Mouse (Mus musculus) stomach, postnatal 0 days (tissue): ENCODE data around the gene Gadd45g. TPM values are rescaled to one million over a fixed set of nuclear protein-coding genes. Genes with fewer than 3 reads are reported as not detected.

Source experiments
- ATAC-seq: fragments of 200-750 bp; cut with Nextera tagmentation; 2 replicates; pipeline ENCODE4 v1.8.0; 2017; ENCODE audit not compliant: low FRiP score, low TSS enrichment
- DNase-seq: peaks from one replicate; pipeline ENCODE4 v3.0.0-alpha.2; 2016; ENCODE audit warnings: low spot score
- H3K27ac ChIP-seq: fragments of 300-500 bp; sonication (generic); replicated peaks from 2 replicates; pipeline ENCODE4 v1.5.1; 2014; ENCODE audit warnings: mild to moderate bottlenecking, control low read depth
- H3K27me3 ChIP-seq: fragments of 300-500 bp; sonication (generic); 2 replicates; pipeline ENCODE4 v1.6.1; 2014; ENCODE audit warnings: low read length; ENCODE audit not compliant: control insufficient read depth, insufficient read depth
- H3K36me3 ChIP-seq: fragments of 300-500 bp; sonication (generic); 2 replicates; pipeline ENCODE4 v1.6.1; 2014; ENCODE audit warnings: low read length, mixed read lengths; ENCODE audit not compliant: control insufficient read depth, insufficient read depth
- H3K4me1 ChIP-seq: fragments of 300-500 bp; sonication (generic); replicated peaks from 2 replicates; pipeline ENCODE4 v1.6.1; 2014; ENCODE audit warnings: antibody characterized with exemption; ENCODE audit not compliant: control insufficient read depth, insufficient read depth
- H3K4me2 ChIP-seq: fragments of 300-500 bp; sonication (generic); replicated peaks from 2 replicates; pipeline ENCODE4 v1.6.1; 2014; ENCODE audit warnings: low read depth, mild to moderate bottlenecking, control low read depth, moderate library complexity
- H3K4me3 ChIP-seq: fragments of 300-500 bp; sonication (generic); 2 replicates; pipeline ENCODE4 v1.5.1; 2014; ENCODE audit warnings: low read depth, low read length, control low read depth
- H3K9ac ChIP-seq: fragments of 300-500 bp; sonication (generic); 2 replicates; pipeline ENCODE4 v1.6.1; 2014; ENCODE audit warnings: mild to moderate bottlenecking, low read length, control low read depth, mixed read lengths
- H3K9me3 ChIP-seq: fragments of 300-500 bp; sonication (generic); 2 replicates; pipeline ENCODE4 v1.6.1; 2016; ENCODE audit warnings: low read length; ENCODE audit not compliant: control insufficient read depth
- CTCF ChIP-seq: IDR thresholded peaks from 2 replicates; pipeline ENCODE4 v1.5.1; 2016; ENCODE audit warnings: antibody characterized with exemption, low read depth, mild to moderate bottlenecking, moderate library complexity
- EP300 ChIP-seq: optimal IDR thresholded peaks from 2 replicates; pipeline ENCODE3; 2016; ENCODE audit warnings: antibody characterized with exemption
- WGBS: fragments of 180-500 bp; shearing (Covaris S2); extraction: QIAGEN DNeasy Blood & Tissue Kit; methylation state at CpG from one replicate; pipeline ENCODE4 v1.1.7; 2014; 5-methylcytosine and 5-hydroxymethylcytosine counted together
- polyA plus RNA-seq: library from polyadenylated mRNA; unstranded; fragments of >200 nt; fragmentation: Nextera tagmentation; extraction: Ambion mirVana; gene quantifications from 2 replicates; pipeline ENCODE4 v1.2.1, GENCODE M21; 2015

The Gadd45g gene
- polyA plus RNA-seq, 1 experiment from 2014 or later = 37.1 TPM

DNA sequence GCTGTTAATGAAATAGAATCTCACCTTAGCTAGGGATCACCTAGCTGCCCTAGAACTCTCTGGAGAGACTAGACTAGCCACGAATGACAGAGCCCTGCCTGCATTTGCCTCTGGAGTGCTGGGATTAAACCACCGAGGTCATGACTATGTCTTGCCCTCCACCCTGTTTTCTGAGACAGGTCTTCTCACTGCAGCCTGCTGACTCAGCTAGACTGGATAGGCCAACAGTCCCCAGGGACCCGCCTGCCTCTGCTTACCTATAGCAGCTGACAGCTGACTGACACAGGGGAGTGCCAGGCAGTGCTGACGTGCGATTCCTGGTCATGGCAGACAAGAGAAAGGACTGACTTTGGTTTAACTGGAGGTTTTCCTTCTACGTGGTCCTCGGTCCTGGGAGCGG, 12.7 kb downstream of the Gadd45g start:
- WGBS = 91% methylated on average over 8 of the region's 8 CpGs
- Histone ChIP-seq H3K36me3 (no peaks in the 10 kb centered on the region), H3K4me1 (no peaks in the 10 kb centered on the region), H3K4me2 (no peak overlapping the region), H3K27ac (no peak overlapping the region), H3K4me3 (no peak overlapping the region), H3K9ac (no peak overlapping the region), H3K27me3 (no peaks in the 10 kb centered on the region), H3K9me3 (no peaks in the 10 kb centered on the region)
- TF ChIP-seq CTCF (no peak), EP300 (no peak)
- ATAC-seq = no peak
- no peak for DNase-seq

DNA sequence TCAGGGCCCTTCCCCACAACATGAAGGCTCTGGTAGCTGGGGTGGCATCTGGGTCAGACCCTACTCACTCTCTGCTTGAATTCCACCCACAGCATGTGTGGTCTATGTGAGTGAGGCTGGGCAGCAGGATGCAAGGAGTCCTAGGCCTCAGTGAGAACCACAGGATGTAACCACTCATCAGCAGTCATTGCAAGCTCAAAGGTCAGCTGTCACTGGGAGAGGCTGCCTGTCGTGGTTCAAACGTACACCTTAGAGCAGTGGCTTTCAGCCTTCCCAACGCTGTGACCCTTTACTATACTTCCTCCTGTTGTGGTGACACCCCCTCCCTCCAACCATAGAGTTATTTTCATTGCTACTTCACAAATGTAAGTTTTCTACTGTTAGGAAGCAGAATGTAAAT, 13.3 kb downstream of the Gadd45g start:
- 46% methylated on average over 3 of the region's 3 CpGs for WGBS
- no peaks in the 10 kb centered on the region for H3K36me3 ChIP-seq
- H3K4me1 ChIP-seq = no peaks in the 10 kb centered on the region
- H3K4me3 ChIP-seq = no peak overlapping the region
- no peaks in the 10 kb centered on the region for H3K9me3 ChIP-seq
- ATAC-seq (no peak), DNase-seq (no peak)
- TF ChIP-seq EP300 (no peak), CTCF (no peak)
- no peak overlapping the region for H3K27ac ChIP-seq
- H3K27me3 ChIP-seq = no peaks in the 10 kb centered on the region
- no peak overlapping the region for H3K4me2 ChIP-seq
- H3K9ac ChIP-seq = no peak overlapping the region

DNA sequence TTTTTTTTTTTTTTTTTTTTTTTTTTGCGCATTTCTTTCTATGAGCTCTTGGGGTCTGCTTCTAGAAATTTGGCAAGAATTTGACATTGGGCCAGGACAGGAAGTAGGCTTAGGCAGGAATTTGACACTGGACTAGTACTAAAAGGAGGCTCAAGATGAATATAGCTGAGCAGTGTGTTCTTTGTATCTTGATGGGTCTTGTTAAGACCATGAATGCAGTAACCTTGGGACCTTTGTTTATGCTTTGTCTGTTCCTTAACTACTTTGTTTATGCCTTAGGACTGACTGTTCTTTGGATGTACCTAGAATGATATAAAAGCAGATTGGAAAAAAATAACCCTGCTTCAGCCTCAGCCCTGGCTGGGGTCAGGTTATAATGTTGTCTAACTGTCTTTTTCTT, 16.3 kb downstream of the Gadd45g start:
- no peak for ATAC-seq
- TF ChIP-seq CTCF = no peak
- TF ChIP-seq EP300 = no peak

GRCm38 (mm10) chr13:51866151-51866659, 19.7 kb downstream of the Gadd45g start:
- Histone ChIP-seq H3K27me3 (no peaks in the 10 kb centered on the region), H3K9ac (no peak overlapping the region), H3K9me3 (no peaks in the 10 kb centered on the region), H3K27ac (no peak overlapping the region), H3K4me1 (peaks cover 5% of the 10 kb centered on the region; the same call in 1 of the 2 replicates), H3K4me3 (no peak overlapping the region), H3K36me3 (no peaks in the 10 kb centered on the region), H3K4me2 (no peak overlapping the region)
- TF ChIP-seq CTCF = no peak
- no peak for TF ChIP-seq EP300
- peak; percentile 56 for DNase-seq
- peak; percentile 52; the same call in 1 of the 2 replicates for ATAC-seq
- WGBS = 56% methylated on average over 11 of the region's 11 CpGs

More for the DNA sequence above, 16.3 kb downstream of the Gadd45g start:
- WGBS = 80% methylated on average over 1 of the region's 1 CpGs
- Histone ChIP-seq H3K9me3 (no peaks in the 10 kb centered on the region), H3K27ac (no peak overlapping the region), H3K27me3 (no peaks in the 10 kb centered on the region), H3K36me3 (no peaks in the 10 kb centered on the region), H3K4me2 (no peak overlapping the region), H3K4me1 (no peaks in the 10 kb centered on the region), H3K9ac (no peak overlapping the region), H3K4me3 (no peak overlapping the region)
- no peak for DNase-seq

- Histone ChIP-seq H3K9ac (no peak overlapping the region), H3K4me1 (peaks cover 5% of the 10 kb centered on the region; the same call in 1 of the 2 replicates), H3K27me3 (no peaks in the 10 kb centered on the region), H3K4me3 (no peak overlapping the region), H3K36me3 (no peaks in the 10 kb centered on the region), H3K9me3 (no peaks in the 10 kb centered on the region), H3K27ac (peak overlapping the region; percentile 45; the same call in 1 of the 2 replicates), H3K4me2 (peak overlapping the region; percentile 3; the same call in 1 of the 2 replicates)
- TF ChIP-seq EP300 (no peak), CTCF (no peak)
- WGBS = 28% methylated on average over 12 of the region's 12 CpGs
- no peak for DNase-seq
- peak; percentile 32 for ATAC-seq
Observed at GRCm38 (mm10) chr13:51868491-51869128, 22.1 kb downstream of the Gadd45g start.

DNA sequence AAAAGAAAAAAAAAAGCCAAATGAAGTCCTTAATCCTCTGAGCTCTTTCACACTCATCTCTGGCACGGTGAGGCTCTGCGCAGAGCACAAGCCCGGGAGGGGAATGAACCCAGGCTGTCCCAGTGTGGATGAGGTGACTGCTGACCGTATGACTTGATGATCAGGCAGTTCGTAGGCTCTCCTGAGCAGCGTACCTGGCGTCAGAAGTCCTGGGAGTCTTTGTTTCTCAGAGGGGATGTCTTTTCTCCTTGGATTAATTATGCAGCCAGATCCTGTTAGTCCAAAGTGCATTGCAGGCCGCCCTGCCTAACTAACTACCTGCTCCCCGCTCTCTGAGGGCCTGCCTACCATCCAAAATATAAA, 22.6 kb downstream of the Gadd45g start:
- 61% methylated on average over 9 of the region's 9 CpGs for WGBS
- Histone ChIP-seq H3K36me3 (no peaks in the 10 kb centered on the region), H3K27me3 (no peaks in the 10 kb centered on the region), H3K4me2 (no peak overlapping the region), H3K9me3 (no peaks in the 10 kb centered on the region), H3K4me3 (no peak overlapping the region), H3K27ac (no peak overlapping the region), H3K4me1 (peaks cover 5% of the 10 kb centered on the region; the same call in 1 of the 2 replicates), H3K9ac (no peak overlapping the region)
- no peak for ATAC-seq
- DNase-seq = no peak
- TF ChIP-seq EP300 = no peak
- no peak for TF ChIP-seq CTCF
